Mouse (Mus musculus) heart, embryonic 11.5 days (tissue): Measurements from ENCODE around the gene Gm20388. TPM values are rescaled to one million over a fixed set of nuclear protein-coding genes. Genes with fewer than 3 reads are reported as not detected.
A peak's percentile ranks its signal among the peaks of the same experiment; 100 is the strongest.

Experiments
- ATAC-seq: fragments of 200-750 bp; cut with Nextera tagmentation; replicated peaks from 2 replicates; pipeline ENCODE4 v1.8.0; 2017; ENCODE audit warnings: moderate library complexity; ENCODE audit not compliant: insufficient number of reproducible peaks, low FRiP score, low TSS enrichment
- H3K27ac ChIP-seq: fragments of 300-500 bp; sonication (generic); 2 replicates; pipeline ENCODE4 v1.5.1; 2014; ENCODE audit warnings: mild to moderate bottlenecking, low read depth, low read length
- H3K27me3 ChIP-seq: fragments of 300-500 bp; sonication (generic); 2 replicates; pipeline ENCODE4 v1.6.1; 2014; ENCODE audit warnings: mild to moderate bottlenecking, low read length, mixed read lengths; ENCODE audit not compliant: control insufficient read depth, insufficient read depth
- H3K36me3 ChIP-seq: fragments of 300-500 bp; sonication (generic); 2 replicates; pipeline ENCODE4 v1.6.1; 2014; ENCODE audit warnings: mild to moderate bottlenecking, low read length, moderate library complexity, mixed read lengths; ENCODE audit not compliant: control insufficient read depth, insufficient read depth
- H3K4me1 ChIP-seq: fragments of 300-500 bp; sonication (generic); 2 replicates; pipeline ENCODE4 v1.6.1; 2014; ENCODE audit warnings: low read length; ENCODE audit not compliant: control insufficient read depth, insufficient read depth
- H3K4me2 ChIP-seq: fragments of 300-500 bp; sonication (generic); 2 replicates; pipeline ENCODE4 v1.6.1; 2014; ENCODE audit warnings: mild to moderate bottlenecking, moderate library complexity
- H3K4me3 ChIP-seq: fragments of 300-500 bp; sonication (generic); 2 replicates; pipeline ENCODE4 v1.5.1; 2014; ENCODE audit warnings: low read depth, low read length
- H3K9ac ChIP-seq: fragments of 300-500 bp; sonication (generic); 2 replicates; pipeline ENCODE4 v1.6.1; 2014; ENCODE audit warnings: mild to moderate bottlenecking, low read depth, low read length, moderate library complexity
- H3K9me3 ChIP-seq: fragments of 300-500 bp; sonication (generic); replicated peaks from 2 replicates; pipeline ENCODE4 v1.6.1; 2016; ENCODE audit warnings: low read length; ENCODE audit not compliant: control insufficient read depth
- WGBS: fragments of 180-500 bp; shearing (Covaris S2); extraction: QIAGEN DNeasy Blood & Tissue Kit; methylation state at CpG from one replicate; pipeline ENCODE4 v1.1.7; 2014; ENCODE audit not compliant: insufficient replicate concordance; 5-methylcytosine and 5-hydroxymethylcytosine counted together
- polyA plus RNA-seq: library from polyadenylated mRNA; unstranded; fragments of >200 nt; fragmentation: Nextera tagmentation; extraction: Ambion mirVana; gene quantifications from 2 replicates; pipeline ENCODE4 v1.2.1, GENCODE M21; 2014

The Gm20388 gene
- polyA plus RNA-seq, 1 experiment from 2014 or later, result 6.4 TPM

- Histone ChIP-seq H3K27me3 (no peaks in the 10 kb centered on the region), H3K4me1 (peaks cover 95% of the 10 kb centered on the region), H3K9me3 (no peaks in the 10 kb centered on the region), H3K4me2 (no peak overlapping the region), H3K9ac (no peak overlapping the region; the same call in 1 of the 2 replicates), H3K4me3 (no peak overlapping the region), H3K36me3 (peaks cover 2% of the 10 kb centered on the region; the same call in 1 of the 2 replicates), H3K27ac (peak overlapping the region; percentile 85)
- ATAC-seq, result no peak
- 83% methylated on average over 3 of the region's 3 CpGs for WGBS
Measured at GRCm38 (mm10) chr8:120551677-120551980, 641.0 kb downstream of the Gm20388 start.

DNA sequence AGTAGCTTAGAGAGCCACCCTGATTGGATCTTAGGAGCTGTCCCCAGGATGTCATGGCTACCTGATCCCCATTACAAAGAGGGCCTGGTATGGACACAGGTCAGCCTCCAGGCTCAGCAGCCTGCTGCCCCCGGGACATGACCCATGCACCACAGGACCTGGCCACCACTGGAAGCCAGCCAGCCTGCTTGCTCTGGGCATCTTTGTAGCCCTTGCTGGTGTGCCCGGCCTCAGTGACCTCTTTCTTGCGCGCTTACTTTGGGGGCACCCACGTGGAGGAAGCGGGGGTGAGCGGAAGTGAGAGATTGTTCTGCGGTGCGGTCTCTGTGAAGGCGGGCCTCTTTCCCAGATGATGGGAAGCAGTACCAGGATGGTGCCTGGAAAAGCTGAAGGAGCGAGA, 641.9 kb downstream of the Gm20388 start:
- Histone ChIP-seq H3K27me3 (no peaks in the 10 kb centered on the region), H3K4me2 (no peak overlapping the region), H3K27ac (no peak overlapping the region), H3K36me3 (peaks cover 2% of the 10 kb centered on the region; the same call in 1 of the 2 replicates), H3K4me1 (peaks cover 95% of the 10 kb centered on the region), H3K9ac (no peak overlapping the region), H3K4me3 (no peak overlapping the region), H3K9me3 (no peaks in the 10 kb centered on the region)
- ATAC-seq, result no peak
- WGBS, result 85% methylated on average over 11 of the region's 11 CpGs

GRCm38 (mm10) chr8:120553441-120554123, 642.9 kb downstream of the Gm20388 start:
- Histone ChIP-seq H3K9me3 (no peaks in the 10 kb centered on the region), H3K27me3 (no peaks in the 10 kb centered on the region), H3K36me3 (peaks cover 2% of the 10 kb centered on the region; the same call in 1 of the 2 replicates), H3K4me1 (peaks cover 95% of the 10 kb centered on the region), H3K4me3 (no peak overlapping the region), H3K9ac (no peak overlapping the region), H3K4me2 (no peak overlapping the region), H3K27ac (no peak overlapping the region)
- WGBS, result 87% methylated on average over 24 of the region's 24 CpGs
- ATAC-seq, result no peak

GRCm38 (mm10) chr8:120554466-120555039, 643.9 kb downstream of the Gm20388 start:
- Histone ChIP-seq H3K4me2 (peak overlapping the region; percentile 23), H3K27me3 (no peaks in the 10 kb centered on the region), H3K9me3 (no peaks in the 10 kb centered on the region), H3K4me1 (peaks cover 95% of the 10 kb centered on the region), H3K36me3 (peaks cover 2% of the 10 kb centered on the region; the same call in 1 of the 2 replicates), H3K27ac (0 out of 2 replicates have a peak overlapping the region, but pooled peaks have one; percentile 94), H3K4me3 (no peak overlapping the region), H3K9ac (no peak overlapping the region)
- no peak for ATAC-seq
- 91% methylated on average over 18 of the region's 18 CpGs for WGBS

DNA sequence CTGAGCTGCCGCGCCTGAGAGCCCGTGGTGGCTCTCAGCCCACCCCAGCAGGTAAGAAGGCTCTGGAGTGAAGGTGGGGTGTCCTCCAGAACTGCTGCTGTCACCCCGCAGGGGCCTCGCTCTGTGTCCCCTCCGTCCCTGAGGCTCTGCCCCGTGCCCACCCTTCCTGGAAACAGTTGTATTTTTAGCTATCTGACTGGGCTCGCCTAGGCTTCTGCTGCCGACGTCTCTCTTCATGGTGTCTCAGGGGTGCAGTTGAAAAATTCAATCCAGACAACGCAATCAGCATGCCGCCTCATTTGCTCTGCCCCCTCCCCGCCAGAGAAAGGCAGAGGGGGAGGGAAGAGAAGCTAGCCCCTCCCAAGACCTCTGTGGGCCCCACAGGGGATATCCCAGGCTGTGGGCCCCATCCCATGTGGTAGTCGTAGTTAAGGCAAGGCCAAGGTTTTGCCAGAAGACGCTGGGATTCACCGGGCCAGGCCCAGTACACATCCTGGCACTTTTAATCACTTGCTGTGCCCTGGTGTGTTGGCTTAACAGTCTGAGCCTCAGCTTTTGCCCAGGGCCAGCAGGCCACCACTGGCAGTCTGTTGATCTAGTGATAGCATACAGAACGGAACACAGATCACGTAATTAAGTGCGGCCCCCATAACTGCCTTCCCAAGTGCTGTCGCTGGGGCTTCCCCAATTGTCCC, 645.7 kb downstream of the Gm20388 start:
- Histone ChIP-seq H3K9ac (peak overlapping the region; percentile 65), H3K4me2 (peak overlapping the region; percentile 55), H3K9me3 (no peaks in the 10 kb centered on the region), H3K27ac (peak overlapping the region; percentile 94), H3K4me3 (peak overlapping the region; percentile 29; the same call in 1 of the 2 replicates), H3K4me1 (peaks cover 93% of the 10 kb centered on the region), H3K36me3 (peaks cover 2% of the 10 kb centered on the region; the same call in 1 of the 2 replicates), H3K27me3 (no peaks in the 10 kb centered on the region)
- no peak for ATAC-seq
- WGBS, result 33% methylated on average over 20 of the region's 20 CpGs

GRCm38 (mm10) chr8:120557170-120557965, 646.7 kb downstream of the Gm20388 start:
- WGBS, result 54% methylated on average over 15 of the region's 15 CpGs
- Histone ChIP-seq H3K9me3 (no peaks in the 10 kb centered on the region), H3K4me2 (no peak overlapping the region), H3K27me3 (no peaks in the 10 kb centered on the region), H3K4me1 (peaks cover 93% of the 10 kb centered on the region), H3K36me3 (peaks cover 2% of the 10 kb centered on the region; the same call in 1 of the 2 replicates), H3K9ac (peak overlapping the region; percentile 65; the same call in 1 of the 2 replicates), H3K4me3 (no peak overlapping the region), H3K27ac (peak overlapping the region; percentile 94)
- no peak for ATAC-seq

DNA sequence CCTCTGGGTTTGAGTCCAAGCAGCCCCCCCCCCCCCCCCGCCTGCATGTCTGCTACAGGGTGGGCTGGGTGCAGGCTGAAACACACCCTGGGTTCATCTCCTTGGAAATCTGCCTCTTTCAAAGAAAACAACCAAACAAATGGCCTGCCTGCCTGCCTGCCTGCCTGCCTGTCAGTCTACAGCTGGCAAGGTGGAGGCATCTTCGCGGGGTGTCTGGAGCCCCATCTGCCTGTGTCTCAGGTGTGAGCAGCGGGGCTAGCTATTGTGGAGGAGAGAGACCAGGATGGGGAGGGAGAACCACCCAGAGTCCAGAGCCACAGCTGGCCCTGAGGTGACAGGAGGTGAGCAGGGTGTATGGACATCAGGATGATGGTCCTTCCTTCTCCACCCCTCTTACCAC, 647.5 kb downstream of the Gm20388 start:
- Histone ChIP-seq H3K9ac (no peak overlapping the region), H3K4me3 (no peak overlapping the region), H3K4me2 (no peak overlapping the region), H3K9me3 (no peaks in the 10 kb centered on the region), H3K27me3 (no peaks in the 10 kb centered on the region), H3K4me1 (peaks cover 95% of the 10 kb centered on the region), H3K36me3 (peaks cover 2% of the 10 kb centered on the region; the same call in 1 of the 2 replicates), H3K27ac (no peak overlapping the region)
- no peak for ATAC-seq
- 68% methylated on average over 4 of the region's 4 CpGs for WGBS

GRCm38 (mm10) chr8:120559654-120560053, 649.0 kb downstream of the Gm20388 start:
- WGBS, result 57% methylated on average over 11 of the region's 11 CpGs
- Histone ChIP-seq H3K4me3 (no peak overlapping the region), H3K9ac (no peak overlapping the region; the same call in 1 of the 2 replicates), H3K4me2 (no peak overlapping the region), H3K9me3 (no peaks in the 10 kb centered on the region), H3K36me3 (no peaks in the 10 kb centered on the region), H3K27me3 (no peaks in the 10 kb centered on the region), H3K4me1 (peaks cover 98% of the 10 kb centered on the region), H3K27ac (no peak overlapping the region)
- no peak for ATAC-seq
